Mouse (Mus musculus) small intestine, adult 2 months (tissue): ENCODE measurements around the gene Alox12.

ENCODE experiments used
- CTCF ChIP-seq: fragments of 200-500 bp; IDR thresholded peaks from 2 replicates; pipeline ENCODE4 v1.5.1; 2012; ENCODE audit warnings: low read depth, mild to moderate bottlenecking, control low read depth, inconsistent platforms, low read length, moderate library complexity, mixed read lengths; ENCODE audit not compliant: insufficient replicate concordance, insufficient read length; ENCODE audit errors: extremely low read depth
- POLR2A ChIP-seq: fragments of 200-500 bp; IDR thresholded peaks from 2 replicates; pipeline ENCODE4 v1.6.1; 2012; ENCODE audit warnings: low read depth, mild to moderate bottlenecking, control low read depth, inconsistent platforms, low read length, moderate library complexity

DNA sequence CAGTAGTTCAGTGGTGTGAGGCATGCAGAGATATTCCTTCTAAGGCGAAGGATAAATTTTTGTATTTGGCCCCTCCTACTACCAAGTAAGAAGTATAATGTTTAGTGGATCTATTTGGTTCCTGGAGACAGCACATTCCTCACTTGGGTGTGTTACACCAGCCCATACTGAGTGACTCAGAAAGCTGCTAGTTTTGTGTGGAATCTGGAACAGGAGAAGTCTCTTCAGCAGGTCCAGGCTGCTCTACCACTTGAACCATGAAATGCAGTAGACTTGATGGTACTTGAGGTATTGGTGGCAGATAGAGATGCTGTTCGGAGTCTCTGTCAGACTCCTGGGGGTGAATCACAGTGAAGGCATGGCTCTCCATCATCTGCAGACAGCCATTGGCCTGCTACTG, 44.5 kb downstream of the Alox12 start:
- no peak for TF ChIP-seq POLR2A
- TF ChIP-seq CTCF, result no peak
